Mouse (Mus musculus) kidney, postnatal 36 days (tissue): ENCODE data around the gene Ganab.
"Not testable (repeated sequence)": the region's sequence is repeated elsewhere in the genome, so short reads cannot be mapped to it uniquely, and the experiment has no call there.

Experiments used
- DNase-seq, 2 experiments: peaks; one replicate each; pipeline ENCODE4 v3.0.0; 2021 to 2022; ENCODE audit warnings: mixed read lengths in 2 of 2

Ganab gene

GRCm38 (mm10) chr19:8897865-8898495 lies at the start of gene Ganab:
Ganab (plus strand) TSS chr19:8898071.
- peak; percentile 97 to 98 for DNase-seq

DNA sequence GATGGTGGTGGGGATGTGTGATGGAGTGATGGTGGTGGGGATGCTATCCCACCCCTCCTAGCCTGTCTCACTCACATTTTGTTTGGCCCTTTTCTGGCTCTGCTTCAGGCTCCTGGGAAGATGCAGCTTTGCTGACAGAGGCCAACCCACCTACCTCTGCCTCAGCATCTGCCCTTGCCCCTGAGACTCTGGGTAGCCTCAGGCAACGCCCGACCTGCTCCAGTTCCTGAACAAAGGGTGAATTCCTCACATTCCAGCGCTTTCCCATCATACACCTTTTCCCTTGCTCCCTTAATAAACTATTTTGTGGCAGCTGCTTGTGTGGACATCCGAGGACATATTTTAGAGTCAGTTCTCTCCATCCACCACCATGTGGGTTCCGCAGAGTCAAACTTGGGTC lies 49.5 kb upstream of the Ganab start:
- no peak for DNase-seq

- DNase-seq = peak; percentile 28 to 30
Observed at GRCm38 (mm10) chr19:8850402-8850901, 47.4 kb upstream of the Ganab start, which contains the start of gene Lrrn4cl. Lrrn4cl (plus strand) TSS chr19:8850768.

GRCm38 (mm10) chr19:8851639-8852038 lies 46.2 kb upstream of the Ganab start:
- peak in 1 of 2 experiments; percentile 25 for DNase-seq

GRCm38 (mm10) chr19:8852236-8852928 lies 45.5 kb upstream of the Ganab start:
- no peak for DNase-seq

GRCm38 (mm10) chr19:8853117-8853516 lies 44.8 kb upstream of the Ganab start:
- DNase-seq = no peak

DNA sequence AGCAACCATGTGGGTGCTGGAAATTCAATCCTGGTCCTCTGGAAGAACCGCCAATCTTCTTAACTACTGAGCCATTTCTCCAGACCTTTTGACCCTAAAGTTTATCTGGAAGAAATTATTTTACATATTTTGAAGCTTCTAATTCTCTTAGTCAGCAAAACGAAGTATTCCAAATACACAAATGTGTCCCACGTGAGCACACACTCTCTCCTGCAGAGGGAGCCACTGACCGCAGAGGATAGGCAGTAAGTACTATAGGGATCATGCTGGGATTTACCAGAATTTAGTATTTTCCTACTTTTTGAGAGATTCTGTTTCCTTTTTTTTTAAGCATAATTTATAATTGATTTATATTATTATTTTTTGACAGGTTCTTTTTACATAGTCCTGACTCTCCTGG lies 40.2 kb upstream of the Ganab start:
- peak; percentile 56 to 86 for DNase-seq

GRCm38 (mm10) chr19:8859018-8859417 lies 38.9 kb upstream of the Ganab start:
- DNase-seq = peak in 1 of 2 experiments; percentile 63

DNA sequence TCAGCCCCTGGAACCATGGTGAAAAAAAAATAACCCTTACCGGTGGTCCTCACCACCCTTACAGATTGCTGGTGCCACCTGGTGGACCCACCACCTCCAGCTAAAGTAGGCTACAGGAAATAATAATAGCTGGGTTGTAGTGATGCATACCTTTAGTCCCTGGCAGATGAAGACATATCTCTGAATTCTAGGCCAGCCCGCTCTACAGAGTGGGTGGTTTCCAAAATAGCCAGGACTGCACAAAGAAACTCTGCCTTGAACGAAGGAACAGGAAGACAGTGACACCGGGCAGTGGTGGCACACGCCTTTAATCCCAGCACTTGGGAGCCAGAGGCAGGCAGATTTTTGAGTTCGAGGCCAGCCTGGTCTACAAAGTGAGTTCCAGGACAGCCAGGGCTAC lies 33.6 kb upstream of the Ganab start:
- DNase-seq = no peak

DNA sequence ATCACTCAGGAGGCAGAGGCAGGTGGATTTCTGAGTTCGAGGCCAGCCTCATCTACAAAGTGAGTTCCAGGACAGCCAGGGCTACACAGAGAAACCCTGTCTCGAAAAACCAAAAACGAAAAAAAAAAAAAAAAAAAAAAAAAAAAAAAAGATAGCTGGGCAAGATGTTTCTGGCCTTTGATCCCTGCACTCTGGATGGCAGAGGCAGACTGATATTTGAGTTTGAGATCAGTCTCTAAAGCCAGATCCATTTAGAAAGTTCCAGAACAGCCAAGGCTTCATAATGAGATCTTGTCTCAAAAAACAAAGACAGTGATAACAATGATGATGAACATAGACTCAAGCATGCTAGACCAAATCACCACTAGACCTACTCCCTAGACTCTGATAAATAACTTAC lies 27.5 kb upstream of the Ganab start:
- not testable (repeated sequence) for DNase-seq

DNA sequence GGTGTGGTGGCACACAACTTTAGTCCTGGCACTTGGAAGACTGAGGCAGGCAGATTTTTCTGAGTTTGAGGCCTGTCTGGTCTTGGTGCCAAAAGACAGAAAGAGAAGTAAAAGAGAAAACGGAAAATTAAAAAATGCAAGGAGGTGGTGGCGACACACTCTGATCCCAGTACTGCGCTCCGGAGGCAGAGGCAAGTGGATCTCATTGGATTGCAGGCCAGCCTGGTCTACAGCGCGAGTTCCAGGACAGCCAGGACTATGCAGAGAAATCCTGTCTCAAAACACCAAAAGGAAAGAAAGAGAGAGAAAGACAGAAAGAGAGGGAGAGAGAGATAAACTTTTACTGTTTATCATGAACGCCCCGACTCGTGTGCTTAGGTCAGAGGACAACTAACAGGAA lies 27.0 kb upstream of the Ganab start:
- DNase-seq = no peak

- peak; percentile 97 to 98 for DNase-seq
Observed at GRCm38 (mm10) chr19:8871267-8872186, 26.3 kb upstream of the Ganab start, which contains the start of gene Ubxn1. Ubxn1 (plus strand) TSS chr19:8871496.

DNA sequence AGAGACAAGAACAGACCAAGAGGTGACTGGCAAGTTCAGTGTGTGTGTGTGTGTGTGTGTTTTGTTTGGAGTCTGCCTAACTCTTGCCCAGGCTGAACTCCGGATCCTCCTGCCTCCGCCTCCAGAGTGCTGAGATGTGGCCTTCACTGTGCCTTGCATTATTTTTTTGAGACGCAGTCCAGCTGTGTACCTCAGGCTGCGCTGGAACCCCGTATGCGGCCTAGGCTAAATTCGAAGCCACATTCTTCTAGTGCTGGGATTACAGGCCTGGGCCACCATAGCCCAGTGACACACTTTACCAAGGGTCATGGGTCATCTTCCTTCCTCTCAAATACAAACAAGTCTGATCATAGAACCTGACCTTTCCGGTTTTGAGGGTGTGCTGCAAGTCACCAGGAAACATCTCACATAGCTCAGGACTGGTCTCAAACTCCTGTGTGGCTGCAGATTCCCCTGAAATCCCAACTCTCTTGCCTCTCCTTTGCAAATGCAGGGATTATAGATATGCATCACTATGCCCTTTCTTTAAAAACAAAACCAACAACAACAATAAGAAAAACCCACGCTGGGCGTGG lies 25.5 kb upstream of the Ganab start:
- DNase-seq = peak in 1 of 2 experiments; percentile 47

- DNase-seq = no peak
Observed at GRCm38 (mm10) chr19:8875031-8875430, 22.8 kb upstream of the Ganab start.

DNA sequence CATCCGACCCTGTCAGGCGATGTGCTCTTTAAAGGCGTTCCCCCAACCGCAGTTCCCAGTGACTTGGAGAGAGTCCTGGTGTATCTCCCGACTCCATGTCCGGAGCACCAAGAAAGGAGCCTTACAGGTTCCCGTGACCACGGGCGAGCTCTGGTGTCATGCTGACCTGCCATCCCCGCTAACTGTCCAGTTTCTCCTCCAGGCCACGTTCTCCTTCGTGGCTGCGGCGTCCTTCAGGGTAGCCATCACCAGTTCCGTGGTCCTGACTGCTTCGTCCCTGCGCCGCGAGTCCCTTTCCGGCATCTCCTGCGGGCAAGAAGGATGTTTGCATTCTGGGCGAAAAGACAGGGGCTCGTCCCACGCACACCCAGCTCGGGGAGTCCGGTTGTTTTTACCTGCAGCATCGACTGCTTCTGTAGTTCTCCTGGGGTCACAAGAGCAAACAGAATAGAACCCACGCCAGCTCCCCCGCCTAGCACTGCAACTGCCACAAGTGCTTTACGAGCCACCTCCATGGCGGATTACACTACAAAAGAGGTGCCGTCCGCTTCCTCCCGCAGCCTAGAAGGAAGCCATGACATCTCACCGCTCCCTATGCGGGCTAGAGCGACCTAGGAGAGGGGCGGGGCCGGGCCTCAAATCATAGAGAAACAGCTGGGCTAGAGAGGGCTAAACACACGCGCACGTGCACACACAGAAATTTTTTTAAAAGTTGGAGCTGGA lies 17.4 kb upstream of the Ganab start, which contains the start of gene Uqcc3:
Gene Uqcc3, minus strand, starts transcription at position 613 of the 723 bp plus-strand sequence.
- DNase-seq = peak; percentile 94 to 95

GRCm38 (mm10) chr19:8881034-8881392 lies 16.9 kb upstream of the Ganab start:
- no peak for DNase-seq

DNA sequence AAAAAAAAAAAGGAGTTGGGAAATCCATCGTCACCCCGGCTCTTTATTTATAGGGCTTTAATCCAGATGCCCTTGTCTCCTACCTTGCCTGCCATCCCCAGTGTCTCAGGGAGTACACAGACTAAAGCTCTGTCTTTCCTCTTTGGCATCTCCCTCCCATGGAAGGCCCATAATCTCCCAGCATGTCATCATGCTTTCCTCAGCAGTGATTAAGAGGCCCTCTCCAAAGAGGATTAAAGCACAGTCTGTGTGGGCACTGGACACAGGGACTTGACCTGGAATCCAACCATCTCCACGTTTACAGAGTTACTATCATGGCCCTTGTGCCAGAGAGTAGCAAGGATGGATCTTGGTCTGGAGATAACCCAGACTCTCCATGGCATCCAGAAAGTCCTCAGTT lies 14.3 kb upstream of the Ganab start, which contains the start of the genes Lbhd1 and Gm49403:
Gene Lbhd1, plus strand, starts transcription at position 117 of the 400 bp plus-strand sequence.
Gene Gm49403, plus strand, starts transcription at position 315 of the 400 bp plus-strand sequence.
- no peak for DNase-seq

GRCm38 (mm10) chr19:8886916-8887584 lies 10.8 kb upstream of the Ganab start:
- no peak for DNase-seq

DNA sequence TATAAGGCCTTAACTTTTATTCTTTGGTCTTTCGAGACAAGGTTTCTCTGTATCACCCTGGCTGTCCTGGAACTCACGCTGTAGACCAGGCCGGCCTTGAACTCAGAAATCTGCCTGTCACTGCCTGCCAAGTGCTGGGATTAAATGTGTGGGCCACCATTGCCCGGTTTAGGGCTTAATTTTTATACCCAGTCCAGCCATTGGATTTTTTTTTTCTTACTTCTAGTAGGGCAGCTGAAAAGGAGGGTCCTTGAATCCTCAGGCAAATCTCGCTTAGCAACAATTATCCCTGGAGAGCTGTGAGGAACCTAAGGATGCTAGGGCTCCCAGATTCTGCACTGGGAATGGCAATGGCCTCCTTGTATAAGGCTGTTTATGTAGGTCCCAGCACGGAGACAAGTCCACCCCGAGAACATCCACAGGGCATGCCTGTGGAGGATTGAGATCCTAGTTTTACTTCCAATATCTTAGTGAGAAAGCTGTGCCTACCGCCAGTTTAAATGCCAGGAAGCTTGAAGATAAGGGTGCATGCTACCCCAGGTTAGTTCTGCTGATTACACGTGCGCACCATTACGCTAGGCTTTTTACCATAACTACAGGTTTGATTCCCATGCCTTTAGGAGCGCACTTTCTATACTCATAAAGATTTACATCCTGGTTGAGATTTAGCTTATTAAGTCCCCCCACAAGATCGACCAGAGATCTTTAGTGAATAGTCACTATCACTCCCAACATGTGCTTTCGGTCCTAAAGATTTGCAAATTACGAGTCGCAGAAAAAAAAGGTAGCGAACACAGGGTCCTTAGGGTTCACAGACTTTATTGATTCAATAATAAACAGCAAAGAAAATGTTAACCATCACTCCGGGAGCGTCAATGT lies 10.0 kb upstream of the Ganab start:
- no peak for DNase-seq
